ENCODE assay signal across 26 mouse cellular contexts in the genomic region with DNA sequence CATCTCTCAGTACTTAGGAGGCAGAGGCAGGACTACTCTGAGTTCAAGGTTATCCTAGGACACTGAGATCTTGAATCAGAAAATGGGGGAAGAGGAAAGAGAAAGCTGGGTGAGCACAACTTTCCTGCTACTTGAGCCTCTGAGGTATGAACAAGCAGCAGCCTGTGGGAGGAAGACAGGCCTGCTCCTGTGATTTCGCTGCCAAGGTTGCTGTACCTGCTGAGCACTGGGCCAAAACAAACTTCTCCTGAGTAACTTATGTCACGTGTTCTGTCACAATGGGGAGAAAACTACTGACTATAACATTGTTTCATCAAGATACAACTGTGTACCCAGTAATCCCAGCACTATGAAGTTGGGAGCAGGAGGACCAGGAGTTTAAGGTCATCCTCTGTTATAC. TPM values are rescaled to one million over a fixed set of nuclear protein-coding genes. Genes with fewer than 3 reads are reported as not detected.
DNase-seq lines count a peak whose midpoint lies in the region; ATAC-seq and TF ChIP-seq lines count a peak whose summit lies in the region.
"Had no signal": no experiment of that assay in that cellular context is flagged by ENCODE, and none has a peak within 500 bp of the region (broad histone marks: within the 10 kb centered on the region; RNA-seq: fewer than 3 reads in every experiment).

No protein-coding gene starts in this region.

- peaks cover 24% of the 10 kb centered on the region for H3K36me3 ChIP-seq in stomach, postnatal 0 days (ENCODE audit: control insufficient read depth, insufficient read depth, low read length)

- H3K27ac ChIP-seq in stomach, postnatal 0 days (replicated peaks), result 0 out of 2 replicates have a peak overlapping the region, but pooled peaks have one; percentile 24
- H3K27ac ChIP-seq: embryonic facial prominence, embryonic 12.5 days; forebrain, embryonic 13.5 days; hindbrain, embryonic 12.5 days had no signal

- no peak for TF ChIP-seq EP300 in stomach, postnatal 0 days (optimal IDR thresholded peaks at IDR 0.05)

- H3K9ac ChIP-seq in stomach, postnatal 0 days (ENCODE audit: low read length), result no peak overlapping the region
- H3K9ac ChIP-seq: embryonic facial prominence, embryonic 12.5 days; forebrain, embryonic 13.5 days; forebrain, postnatal 0 days; hindbrain, embryonic 12.5 days had no signal

- no peak for TF ChIP-seq POLR2A in lung, adult 2 months (IDR thresholded peaks at IDR 0.05; ENCODE audit: borderline replicate concordance, extremely low read depth, low read depth, low read length)

- DNase-seq in urinary bladder, postnatal 14 days (ENCODE audit: low spot score), result peak; percentile 39
- DNase-seq in urinary bladder, adult 2 months (ENCODE audit: low spot score), result no peak
- peak; percentile 33 for DNase-seq in lung, adult 2 months
- DNase-seq in lung, postnatal 14 days, result peak; percentile 34
- DNase-seq in stomach, postnatal 0 days (ENCODE audit: low spot score), result peak; percentile 34
- DNase-seq in left cerebral cortex, adult 8-10 months (ENCODE audit: low spot score in 2 of 2), result no peak
- no peak for DNase-seq in Muller cell, postnatal 12 days (ENCODE audit: inconsistent ontology term)
- no peak for DNase-seq in ovary, postnatal 10 days (ENCODE audit: low spot score)
- DNase-seq: adrenal gland, postnatal 10 days; cerebellum, adult 11 months; cerebellum, adult 8-10 months; cerebellum, postnatal 14 days; embryo, embryonic 11 days; forebrain, postnatal 0 days; gastrocnemius, postnatal 14 days; heart, postnatal 10 days; heart, postnatal 4 days had no signal

- H3K27me3 ChIP-seq in stomach, postnatal 0 days (ENCODE audit: control insufficient read depth, insufficient read depth, low read length), result no peaks in the 10 kb centered on the region
- H3K27me3 ChIP-seq: embryonic facial prominence, embryonic 12.5 days; forebrain, embryonic 13.5 days; hindbrain, embryonic 12.5 days had no signal

- peak; percentile 66 for ATAC-seq in stomach, postnatal 0 days (ENCODE audit: low FRiP score, low TSS enrichment)
- ATAC-seq: forebrain, embryonic 13.5 days; forebrain, postnatal 0 days had no signal

- H3K4me1 ChIP-seq in lung, adult 2 months (ENCODE audit: control insufficient read depth, insufficient read depth, low read length), result no peaks in the 10 kb centered on the region; the same call in 1 of the 2 replicates
- H3K4me1 ChIP-seq in stomach, postnatal 0 days (replicated peaks; ENCODE audit: control insufficient read depth, insufficient read depth), result no peaks in the 10 kb centered on the region
- H3K4me1 ChIP-seq: embryonic facial prominence, embryonic 12.5 days; forebrain, embryonic 13.5 days; hindbrain, embryonic 12.5 days had no signal

- TF ChIP-seq CTCF in lung, adult 2 months (IDR thresholded peaks at IDR 0.05; ENCODE audit: insufficient read depth, low read length), result no peak
- no peak for TF ChIP-seq CTCF in stomach, postnatal 0 days (IDR thresholded peaks at IDR 0.05; ENCODE audit: low read depth)

- H3K9me3 ChIP-seq in stomach, postnatal 0 days (ENCODE audit: control insufficient read depth, low read length), result no peaks in the 10 kb centered on the region
- H3K9me3 ChIP-seq: embryonic facial prominence, embryonic 12.5 days; forebrain, embryonic 13.5 days; G1E; hindbrain, embryonic 12.5 days had no signal

- H3K4me2 ChIP-seq in stomach, postnatal 0 days (replicated peaks; ENCODE audit: low read depth), result no peak overlapping the region
- H3K4me2 ChIP-seq: embryonic facial prominence, embryonic 12.5 days; forebrain, embryonic 13.5 days; hindbrain, embryonic 12.5 days had no signal

- no peak overlapping the region for H3K4me3 ChIP-seq in lung, adult 2 months (replicated peaks; ENCODE audit: extremely low read depth, low read depth, low read length)
- no peak overlapping the region for H3K4me3 ChIP-seq in stomach, postnatal 0 days (ENCODE audit: low read depth, low read length)
- H3K4me3 ChIP-seq: embryonic facial prominence, embryonic 12.5 days; forebrain, embryonic 13.5 days; hindbrain, embryonic 12.5 days had no signal

- WGBS in lung, adult 2 months, result 76% methylated on average over 2 of the region's 2 CpGs
- WGBS in stomach, postnatal 0 days, result 61% methylated on average over 2 of the region's 2 CpGs

RNA-seq across cellular contexts. Expression of a gene that starts 12.0 kb away (rescaled TPM):
- 0.15 and 0.25 TPM in 2 replicates for polyA plus RNA-seq in urinary bladder, adult 2 months (2012; rRNA removed)
- 0.10 TPM in 1 of 2 replicates, not detected in the other for polyA plus RNA-seq in lung, adult 2 months (2012; rRNA removed)
- polyA plus RNA-seq in stomach, postnatal 0 days (2015; fragmentation: Nextera tagmentation; extraction: Ambion mirVana), result 0.07 TPM in 1 of 2 replicates, not detected in the other
- total RNA-seq in left cerebral cortex, adult 8-10 months (2022), result under 1 TPM in 1 of 4 experiments, not detected in 3; 0.22 TPM
- total RNA-seq: adrenal gland, postnatal 10 days; common myeloid progenitor, adult 5-6 weeks; gastrocnemius, adult 18-20 months; granulocyte monocyte progenitor cell, adult 5-6 weeks; heart, postnatal 10 days; heart, postnatal 4 days had no signal
- polyA plus RNA-seq: brain, embryonic 14.5 days; embryonic facial prominence, embryonic 12.5 days; forebrain, embryonic 13.5 days; forebrain, postnatal 0 days; G1E; heart, embryonic 14.5 days had no signal

RNA-seq across cellular contexts. Expression of a gene that starts 13.5 kb away (rescaled TPM):
- polyA plus RNA-seq in urinary bladder, adult 2 months (2012; rRNA removed), result 3.9 and 5.0 TPM in 2 replicates
- 2.2 and 3.1 TPM in 2 replicates for polyA plus RNA-seq in lung, adult 2 months (2012; rRNA removed)
- polyA plus RNA-seq in stomach, postnatal 0 days (2015; fragmentation: Nextera tagmentation; extraction: Ambion mirVana), result 24.2 and 25.2 TPM in 2 replicates
- total RNA-seq in left cerebral cortex, adult 8-10 months (2022), result 10 to 100 TPM; 14.2 to 16.7 (median 16.2) TPM

RNA-seq across cellular contexts. Expression of a gene that starts 25.4 kb away (rescaled TPM):
- polyA plus RNA-seq in urinary bladder, adult 2 months (2012; rRNA removed), result 21.9 and 22.9 TPM in 2 replicates
- polyA plus RNA-seq in lung, adult 2 months (2012; rRNA removed), result 16.7 and 23.7 TPM in 2 replicates
- polyA plus RNA-seq in stomach, postnatal 0 days (2015; fragmentation: Nextera tagmentation; extraction: Ambion mirVana), result 4.6 and 4.8 TPM in 2 replicates
- 10 to 100 TPM; 44.4 to 48.1 (median 46.4) TPM for total RNA-seq in left cerebral cortex, adult 8-10 months (2022)

RNA-seq across cellular contexts. Expression of a gene that starts 28.2 kb away (rescaled TPM):
- polyA plus RNA-seq in urinary bladder, adult 2 months (2012; rRNA removed), result 32.6 and 34.6 TPM in 2 replicates
- polyA plus RNA-seq in lung, adult 2 months (2012; rRNA removed), result 25.6 and 35.4 TPM in 2 replicates
- 47.7 and 52.8 TPM in 2 replicates for polyA plus RNA-seq in stomach, postnatal 0 days (2015; fragmentation: Nextera tagmentation; extraction: Ambion mirVana)
- 1 to 10 TPM; 1.9 to 2.5 (median 2.1) TPM for total RNA-seq in left cerebral cortex, adult 8-10 months (2022)

RNA-seq across cellular contexts. Expression of a gene that starts 42.2 kb away (rescaled TPM):
- polyA plus RNA-seq in urinary bladder, adult 2 months (2012; rRNA removed), result not detected in 2 replicates
- polyA plus RNA-seq in lung, adult 2 months (2012; rRNA removed), result 0.06 and 0.15 TPM in 2 replicates
- 0.91 and 1.5 TPM in 2 replicates for polyA plus RNA-seq in stomach, postnatal 0 days (2015; fragmentation: Nextera tagmentation; extraction: Ambion mirVana)
- not detected for total RNA-seq in left cerebral cortex, adult 8-10 months (2022)
- total RNA-seq: common myeloid progenitor, adult 5-6 weeks; forebrain, postnatal 0 days; gastrocnemius, postnatal 14 days; granulocyte monocyte progenitor cell, adult 5-6 weeks; heart, postnatal 10 days; heart, postnatal 4 days had no signal
- polyA plus RNA-seq: embryonic facial prominence, embryonic 12.5 days; forebrain, embryonic 13.5 days; forebrain, postnatal 0 days; G1E; heart, embryonic 14.5 days; hindbrain, embryonic 12.5 days had no signal

Comparison
In these comparisons a context has a peak if more than half of its experiments do, and no peak if none do; other contexts are left out.
1. DNase-seq: peak in urinary bladder, postnatal 14 days (single experiment), lung, adult 2 months (single experiment), lung, postnatal 14 days (single experiment) and stomach, postnatal 0 days (single experiment); none in urinary bladder, adult 2 months (single experiment), left cerebral cortex, adult 8-10 months (0 of 2), Muller cell, postnatal 12 days (single experiment) and ovary, postnatal 10 days (single experiment).